Mouse (Mus musculus) embryo, embryonic 10 days (tissue): ENCODE data around the gene Hist1h2ah.
A peak's percentile ranks its signal among the peaks of the same experiment; 100 is the strongest.

Source experiments
- DNase-seq: peaks from one replicate; pipeline ENCODE4 v3.0.0-alpha.2; 2015; ENCODE audit warnings: low spot score

Hist1h2ah gene

DNA sequence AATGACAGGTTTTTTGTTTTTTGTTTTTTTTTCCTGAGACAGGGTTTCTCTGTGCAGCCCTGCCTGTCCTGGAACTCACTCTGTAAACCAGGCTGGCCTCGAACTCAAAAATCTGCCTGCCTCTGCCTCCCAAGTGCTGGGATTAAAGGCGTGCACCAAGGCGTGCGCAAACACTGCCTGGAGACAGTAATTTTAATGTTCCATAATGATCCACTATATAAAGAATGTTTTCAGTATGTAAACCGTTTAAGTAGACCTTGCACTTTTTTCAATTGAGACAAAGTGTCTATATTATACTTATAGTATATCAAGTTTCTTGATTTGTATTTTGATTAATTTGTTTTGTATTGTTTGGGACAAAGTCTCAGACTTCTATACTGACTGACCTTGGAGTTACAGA, 4.0 kb upstream of the Hist1h2ah start:
- DNase-seq = no peak

DNA sequence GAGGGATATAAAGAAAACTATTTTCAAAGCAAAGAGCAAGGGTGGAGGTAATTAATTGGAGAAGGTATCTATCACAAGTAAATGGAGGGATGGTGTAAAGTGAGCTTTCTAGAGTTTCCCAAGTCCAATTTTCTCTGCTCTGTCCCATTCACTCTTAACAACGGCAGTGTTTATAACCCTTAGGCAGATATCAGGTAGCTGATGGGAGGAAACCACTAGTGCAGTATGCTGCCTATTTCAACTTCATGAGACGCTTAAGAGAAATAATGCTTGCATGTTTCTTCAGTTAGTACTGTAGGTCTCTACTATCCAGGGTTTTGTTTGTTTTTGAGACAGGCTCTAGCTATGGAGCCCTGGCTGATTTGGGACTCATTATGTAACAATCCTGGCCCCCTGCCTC, 2.0 kb upstream of the Hist1h2ah start:
- DNase-seq = no peak

DNA sequence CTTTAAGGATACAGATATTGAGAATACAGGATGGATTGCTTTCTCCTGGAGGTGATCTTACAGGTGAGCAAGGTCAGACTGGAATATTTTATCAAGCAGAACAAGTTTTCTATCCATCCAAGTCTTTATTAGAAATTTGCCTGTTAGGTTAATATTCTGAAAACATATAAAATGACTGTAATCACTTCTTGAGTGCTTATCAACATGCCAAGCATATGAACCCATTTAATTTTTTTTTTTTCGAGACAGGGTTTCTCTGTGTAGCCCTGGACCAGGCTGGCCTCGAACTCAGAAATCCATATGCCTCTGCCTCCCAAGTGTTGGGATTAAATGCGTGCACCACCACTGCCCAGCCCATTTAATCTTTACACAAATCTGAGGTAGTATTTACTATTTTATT, 1.6 kb upstream of the Hist1h2ah start:
- DNase-seq = no peak

DNA sequence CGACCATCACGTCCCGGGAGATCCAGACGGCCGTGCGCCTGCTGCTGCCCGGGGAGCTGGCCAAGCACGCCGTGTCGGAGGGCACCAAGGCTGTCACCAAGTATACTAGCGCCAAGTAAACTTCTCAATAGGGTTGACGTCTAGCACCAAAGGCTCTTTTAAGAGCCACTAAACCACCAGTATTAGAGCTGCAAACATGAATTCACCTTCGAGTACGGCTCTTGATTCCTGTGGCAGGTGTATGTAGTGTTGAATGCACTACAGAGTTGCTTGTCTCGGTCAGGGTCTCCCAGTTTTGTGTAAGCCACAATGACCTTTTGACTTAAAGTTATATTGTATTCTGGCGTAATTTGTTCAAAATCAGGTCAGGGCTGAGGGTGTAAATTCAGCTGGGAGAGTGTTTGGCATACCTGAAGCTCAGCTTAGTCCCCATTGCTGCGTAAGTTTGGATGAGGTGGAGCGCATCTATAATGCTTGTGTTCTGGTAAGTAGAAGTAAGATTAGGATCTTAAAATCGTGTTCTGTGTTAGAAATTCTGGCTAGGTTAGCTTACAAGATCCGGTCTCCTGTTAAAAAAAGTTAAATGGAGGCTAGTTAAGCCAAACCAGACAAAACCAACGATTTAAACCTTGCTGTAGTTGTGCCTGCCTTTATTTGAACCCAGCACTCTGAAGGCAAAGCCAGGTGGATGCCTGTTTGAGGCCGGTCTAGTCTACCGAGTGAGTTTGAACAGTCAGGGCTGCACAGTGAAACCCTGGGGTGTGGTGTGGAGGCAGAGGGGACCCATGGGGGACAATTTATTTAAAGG, 985 bp upstream of the Hist1h2ah start:
- peak; percentile 72 for DNase-seq

DNA sequence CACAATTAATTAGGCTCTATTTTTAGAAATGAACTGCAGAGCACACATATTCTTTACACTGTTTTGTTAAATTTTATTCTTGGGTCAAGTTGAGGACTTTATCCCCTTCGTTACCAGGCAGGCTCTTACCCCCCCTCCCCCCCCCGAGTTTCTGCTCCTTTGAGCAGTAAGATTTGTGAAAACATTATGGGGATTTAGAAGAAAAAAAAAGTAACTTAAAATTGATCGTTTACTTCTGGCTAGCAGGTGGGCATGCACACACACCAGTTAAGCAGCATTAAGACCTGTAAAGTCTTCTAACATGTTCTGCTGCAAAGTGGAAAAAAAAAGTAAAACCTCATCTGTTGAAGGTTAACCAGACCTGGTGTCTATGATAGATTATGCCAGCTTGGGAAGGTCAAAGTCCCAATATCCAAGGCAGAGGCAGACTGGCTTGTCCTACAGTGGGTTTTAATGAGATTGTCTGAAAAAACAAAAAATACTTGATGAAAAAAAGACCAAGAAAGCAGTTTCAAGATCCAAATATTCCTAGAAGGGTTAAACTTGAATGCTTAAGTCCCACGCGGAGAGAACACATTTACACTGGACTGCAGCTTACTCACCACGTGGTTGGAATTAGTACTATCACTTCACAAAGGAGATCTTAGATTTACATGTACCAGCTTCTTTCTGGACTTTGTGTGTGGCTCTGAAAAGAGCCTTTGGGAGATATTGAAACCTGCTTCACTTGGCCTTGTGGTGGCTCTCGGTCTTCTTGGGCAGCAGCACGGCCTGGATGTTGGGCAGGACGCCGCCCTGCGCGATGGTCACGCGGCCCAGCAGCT, 713 bp downstream of the Hist1h2ah start:
- peak; percentile 58 for DNase-seq

DNA sequence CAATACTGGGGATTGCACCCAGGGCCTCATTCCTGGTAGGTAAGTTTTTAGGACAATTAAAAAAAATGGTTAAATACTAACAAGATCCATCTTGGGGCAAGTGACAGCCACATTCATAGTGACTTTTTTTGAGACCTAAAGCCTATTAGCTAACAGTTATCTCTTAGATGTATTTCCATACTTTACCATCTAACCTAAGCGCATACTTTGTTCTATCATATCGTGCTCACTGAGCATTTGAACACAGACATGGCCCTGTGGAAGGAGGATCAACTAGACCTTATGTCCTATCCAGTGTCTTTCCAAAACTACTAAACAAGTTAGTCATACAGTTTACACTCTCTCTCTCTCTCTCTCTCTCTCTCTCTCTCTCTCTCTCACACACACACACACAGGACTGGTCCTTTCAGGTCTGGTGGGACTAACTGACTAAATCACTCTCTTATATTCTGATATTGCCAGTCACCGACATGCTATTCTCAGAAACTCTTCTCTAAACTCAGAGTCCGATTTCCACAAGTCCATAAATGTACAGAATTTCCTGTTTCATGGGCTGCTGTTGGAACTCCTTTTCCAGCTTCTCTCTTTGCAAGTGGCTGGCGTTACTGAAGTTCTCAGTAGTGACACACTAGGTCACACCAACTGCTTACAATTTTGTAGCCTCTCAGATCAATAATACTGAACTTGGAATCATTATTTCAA, 1.5 kb downstream of the Hist1h2ah start:
- DNase-seq = peak; percentile 32

DNA sequence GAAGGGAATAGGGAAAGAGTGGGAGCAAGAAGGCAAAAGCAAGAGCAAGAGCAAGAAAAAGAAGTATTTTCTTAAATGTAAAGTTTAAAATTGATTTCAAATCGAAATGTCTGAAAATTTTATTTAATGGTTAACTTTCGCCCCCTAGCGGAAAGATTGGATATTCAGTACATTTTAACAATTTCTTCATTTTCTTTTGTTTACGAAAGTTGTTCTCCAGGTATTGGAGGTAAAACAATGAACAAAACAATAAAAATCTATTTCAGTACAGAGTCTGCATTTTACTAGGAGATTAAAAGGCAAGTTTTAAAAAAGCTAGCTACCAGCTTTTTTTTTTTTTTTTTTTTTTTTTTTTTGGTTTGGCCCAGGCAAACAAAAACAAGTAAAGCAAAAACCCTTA, 4.9 kb downstream of the Hist1h2ah start:
- DNase-seq = peak; percentile 59

DNA sequence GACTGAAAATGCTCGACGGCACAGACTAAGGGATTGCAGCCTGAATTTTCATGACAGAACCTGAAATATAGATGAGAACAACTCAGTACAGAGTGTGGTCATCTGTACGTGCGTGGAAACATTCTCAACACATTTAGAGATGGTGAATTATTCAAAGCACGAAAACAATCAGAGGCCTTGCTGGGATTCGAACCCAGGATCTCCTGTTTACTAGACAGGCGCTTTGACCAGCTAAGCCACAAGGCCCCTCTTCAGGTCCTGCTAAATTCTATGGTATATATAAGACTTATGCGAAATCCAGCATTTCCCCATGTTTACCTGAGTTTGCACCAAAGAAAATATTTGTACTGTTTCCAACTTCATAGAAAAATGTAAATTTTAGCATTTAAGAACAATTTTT, 5.4 kb downstream of the Hist1h2ah start:
- peak; percentile 60 for DNase-seq

DNA sequence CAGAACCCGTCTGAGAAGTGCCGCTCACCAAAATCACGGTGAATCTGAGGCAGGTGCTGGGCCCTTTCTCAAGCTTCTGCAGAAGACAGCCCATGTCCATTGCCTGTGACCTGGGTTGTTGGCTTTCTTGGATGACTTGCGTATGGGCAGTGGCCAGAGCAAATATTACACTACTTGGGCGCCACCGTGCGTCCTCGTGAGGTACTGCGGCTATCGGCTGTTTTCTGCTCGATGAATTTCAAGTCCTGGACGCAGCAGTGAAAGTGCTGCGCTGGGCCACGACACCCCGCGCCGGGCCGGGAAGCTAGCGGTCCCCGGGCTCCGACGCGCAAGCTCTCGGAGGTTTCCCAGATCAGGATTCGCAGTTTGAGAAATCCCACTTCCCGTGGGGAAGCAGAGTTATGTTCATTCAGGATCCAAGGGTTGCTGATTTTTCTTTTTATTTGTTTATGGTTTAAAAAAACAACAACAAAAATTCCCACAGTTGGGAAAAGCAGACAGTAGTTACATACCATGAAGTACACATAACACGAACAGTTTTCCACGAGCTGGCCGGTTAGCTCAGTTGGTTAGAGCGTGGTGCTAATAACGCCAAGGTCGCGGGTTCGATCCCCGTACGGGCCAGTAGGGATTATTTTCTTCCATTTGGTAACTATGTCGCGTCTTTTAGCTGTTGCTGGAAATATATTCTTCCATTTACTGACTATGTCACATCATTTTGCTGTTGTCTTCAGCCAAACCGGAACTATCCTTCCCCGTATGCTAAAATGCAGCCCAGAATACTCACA, 6.5 kb downstream of the Hist1h2ah start:
- peak; percentile 97 for DNase-seq

DNA sequence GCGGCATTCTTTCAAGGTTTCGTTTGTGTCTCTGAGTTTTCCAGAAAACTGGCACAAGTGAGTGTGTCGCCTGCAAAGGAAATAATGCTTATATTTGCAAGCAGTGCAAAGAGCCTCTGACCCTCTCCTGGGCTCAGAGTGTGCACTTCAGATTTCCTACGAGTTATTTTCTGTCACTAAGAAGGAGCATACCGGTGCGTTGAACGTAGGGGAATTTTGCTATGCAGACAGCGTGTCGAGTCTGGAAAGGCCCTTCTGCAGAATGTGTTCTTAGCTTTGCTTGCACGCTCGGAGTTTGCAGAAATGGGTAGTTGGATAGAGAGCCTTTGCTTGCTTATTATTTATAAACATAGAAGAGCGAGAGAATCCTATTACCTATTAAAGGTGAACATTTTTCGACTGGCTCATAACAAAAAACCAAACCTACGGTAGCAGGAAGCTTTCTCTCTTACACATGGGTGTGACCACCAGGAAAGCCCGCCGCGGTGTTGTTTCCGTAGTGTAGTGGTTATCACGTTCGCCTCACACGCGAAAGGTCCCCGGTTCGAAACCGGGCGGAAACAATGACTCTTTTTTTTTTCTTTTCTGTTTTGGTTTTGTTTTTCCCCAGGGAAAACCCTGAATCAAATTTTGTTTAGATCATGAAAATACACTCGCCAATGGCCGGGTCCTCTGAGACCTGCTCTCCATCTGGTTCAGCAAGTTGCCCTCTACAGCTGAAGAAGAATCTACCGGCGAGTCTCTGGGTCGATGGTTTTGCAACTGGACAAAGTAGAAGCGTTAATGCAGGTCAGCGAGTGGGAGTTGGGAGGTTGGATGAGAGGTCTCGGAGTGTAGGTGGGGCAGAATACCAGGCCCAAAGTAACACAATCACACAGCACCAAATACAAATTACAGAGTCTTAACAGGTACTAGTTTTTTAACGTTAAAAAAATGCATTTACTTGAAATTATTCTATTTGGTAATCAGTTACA, 9.0 kb downstream of the Hist1h2ah start:
- peak; percentile 91 for DNase-seq

DNA sequence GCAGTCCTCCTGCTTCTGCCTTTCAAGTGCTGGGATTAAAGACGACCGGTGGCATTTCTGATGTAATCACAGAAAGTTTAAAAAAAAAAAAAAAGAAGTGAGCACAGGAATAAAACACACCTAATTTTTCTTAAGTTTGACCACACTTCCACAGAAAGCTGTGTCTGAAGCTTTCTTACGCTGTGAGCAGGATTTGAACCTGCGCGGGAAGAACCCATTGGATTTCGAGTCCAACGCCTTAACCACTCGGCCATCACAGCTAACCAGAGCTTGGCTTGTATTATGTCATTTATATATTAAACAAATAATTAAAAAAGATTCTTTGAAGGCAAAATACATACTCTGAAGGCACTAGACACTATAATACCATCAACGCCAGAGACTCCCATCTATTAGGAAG, 13.1 kb downstream of the Hist1h2ah start:
- DNase-seq = peak; percentile 88

DNA sequence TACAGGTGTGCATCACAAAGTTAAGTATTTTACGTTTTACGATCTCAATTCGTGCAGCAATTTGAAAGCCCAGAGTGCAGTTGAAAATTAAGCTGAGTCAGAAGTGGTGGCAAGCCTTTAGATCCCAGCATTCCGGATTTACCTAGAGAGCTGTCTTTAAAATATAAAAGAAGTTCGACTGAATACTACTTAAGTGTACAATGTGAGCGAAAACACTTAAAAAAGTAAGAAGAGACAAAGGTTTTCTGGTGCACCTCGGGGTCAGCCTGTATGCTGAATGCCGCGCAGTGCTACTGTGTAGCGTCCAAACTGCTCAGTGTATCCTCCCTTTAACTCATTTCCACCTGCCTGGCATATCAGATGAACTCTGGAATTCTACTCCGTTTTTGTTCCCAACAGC, 13.8 kb downstream of the Hist1h2ah start:
- DNase-seq = peak; percentile 54

DNA sequence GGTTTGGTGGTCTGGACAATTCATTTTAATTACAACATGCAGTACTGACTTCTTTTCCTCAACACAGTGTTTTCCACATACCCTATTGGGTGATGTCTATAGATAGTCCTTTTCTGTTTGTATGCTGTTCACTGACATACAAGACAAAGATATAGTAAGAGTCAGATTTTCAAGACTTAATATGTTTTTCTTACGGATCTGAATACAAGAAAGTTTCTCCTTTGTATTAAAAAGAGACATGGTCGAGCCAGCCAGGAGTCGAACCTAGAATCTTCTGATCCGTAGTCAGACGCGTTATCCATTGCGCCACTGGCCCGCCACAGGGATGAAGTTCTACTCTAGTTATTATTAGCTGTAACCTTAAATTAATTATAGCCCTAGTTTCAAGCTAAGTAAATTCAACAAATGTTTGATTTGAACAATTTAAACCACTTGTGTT, 14.4 kb downstream of the Hist1h2ah start:
- DNase-seq = peak; percentile 78

DNA sequence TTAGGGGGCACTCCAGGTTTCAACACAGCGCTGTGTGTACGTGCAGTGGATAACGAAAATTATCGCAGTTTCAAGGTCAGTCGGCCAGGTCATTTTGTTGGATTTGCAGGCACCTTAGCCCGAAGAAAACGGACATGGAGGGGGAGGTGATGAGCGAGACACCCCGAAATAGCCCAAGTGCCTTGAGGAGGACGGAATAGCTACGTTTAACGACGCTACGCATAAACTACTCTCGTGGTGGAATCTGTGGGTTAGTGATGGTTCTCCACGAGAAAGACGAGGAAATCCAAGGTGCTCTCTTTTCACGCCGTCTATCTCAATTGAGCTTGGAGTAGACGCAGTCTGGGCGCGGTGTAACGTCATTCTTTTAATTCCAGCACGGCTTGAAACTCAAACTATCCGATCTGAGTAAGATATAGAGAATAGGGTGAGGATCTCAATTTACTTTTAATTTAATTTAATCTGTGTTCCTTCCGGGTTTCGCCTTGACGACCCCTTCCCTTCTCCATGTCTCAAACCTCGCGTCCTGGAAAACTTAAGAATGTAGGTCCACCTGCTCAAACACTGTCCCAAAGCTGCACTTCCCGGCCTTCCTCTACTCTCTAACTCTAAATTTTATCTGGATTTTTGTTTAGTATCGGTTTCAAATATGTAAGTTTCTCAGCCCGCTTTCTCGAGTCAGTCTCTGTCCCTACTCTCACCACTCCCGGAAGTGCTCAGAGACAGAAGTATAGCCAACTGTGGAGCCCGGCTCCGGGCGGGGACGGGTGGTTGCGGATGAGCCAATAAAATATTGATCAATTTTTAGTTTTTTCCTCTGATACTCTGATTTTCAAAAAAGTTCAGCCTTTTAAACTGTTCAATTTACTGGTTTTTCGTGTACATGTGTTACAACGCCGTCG, 15.2 kb downstream of the Hist1h2ah start:
- DNase-seq = peak; percentile 36

DNA sequence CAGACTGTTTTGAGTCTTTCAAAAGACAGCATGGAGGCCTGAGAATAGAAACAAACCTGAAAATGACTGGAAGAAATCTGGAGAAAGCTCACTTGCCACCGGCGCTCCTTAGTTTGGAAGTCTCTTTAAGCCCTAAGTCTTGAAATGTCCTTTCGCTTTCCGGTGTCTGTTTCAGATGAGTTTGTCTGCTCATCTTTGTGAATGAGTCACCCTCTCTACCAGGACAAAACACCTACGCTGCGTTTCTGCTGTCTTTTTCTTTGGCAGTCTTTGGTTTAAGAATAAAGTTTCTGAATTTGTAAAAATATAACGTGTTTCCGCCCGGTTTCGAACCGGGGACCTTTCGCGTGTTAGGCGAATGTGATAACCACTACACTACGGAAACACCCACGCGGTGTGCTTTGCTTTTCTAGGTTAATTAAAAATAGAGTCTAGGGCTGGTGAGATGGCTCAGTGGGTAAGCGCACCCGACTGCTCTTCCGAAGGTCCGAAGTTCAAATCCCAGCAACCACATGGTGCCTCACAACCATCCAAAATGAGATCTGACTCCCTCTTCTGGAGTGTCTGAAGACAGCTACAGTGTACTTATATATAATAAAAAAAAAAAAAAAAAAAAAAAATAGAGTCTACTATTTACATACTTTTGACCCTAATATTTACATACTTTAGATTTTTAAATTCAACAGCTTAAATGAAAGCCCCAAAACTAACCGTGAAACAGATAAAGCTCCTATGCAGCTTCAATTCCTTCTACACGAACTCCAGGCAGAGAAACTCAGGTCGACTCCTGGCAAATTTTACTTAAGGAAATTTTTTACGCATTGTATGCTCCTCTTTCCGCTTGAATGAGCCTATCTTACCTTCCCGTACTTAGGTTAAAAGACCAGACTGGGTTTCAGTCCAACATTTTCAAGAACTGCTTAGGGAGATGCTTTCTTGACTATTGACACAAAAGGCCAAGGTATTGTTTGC, 19.6 kb downstream of the Hist1h2ah start:
- peak; percentile 79 for DNase-seq

DNA sequence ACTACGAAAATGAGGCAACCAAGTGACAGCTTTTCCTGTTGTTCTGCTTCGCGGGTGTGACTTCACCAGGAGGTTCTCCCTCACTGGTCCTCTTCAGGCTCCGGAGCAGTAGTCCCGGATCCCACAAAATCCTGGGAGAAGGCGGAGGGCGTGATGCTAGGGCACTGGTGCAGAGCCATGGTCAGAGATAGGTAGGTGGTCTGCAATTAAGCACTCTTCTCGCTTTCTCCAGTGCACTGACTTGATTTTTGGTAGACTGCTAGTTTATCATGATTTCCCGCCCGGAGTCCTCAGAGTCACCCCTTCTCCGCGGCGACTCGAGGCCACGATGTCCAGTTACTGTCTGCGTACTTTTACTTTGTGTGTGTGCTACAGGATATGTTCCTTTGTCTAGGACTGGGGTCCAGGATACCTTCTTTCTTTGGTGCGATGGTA, 20.9 kb downstream of the Hist1h2ah start:
- DNase-seq = peak; percentile 27

DNA sequence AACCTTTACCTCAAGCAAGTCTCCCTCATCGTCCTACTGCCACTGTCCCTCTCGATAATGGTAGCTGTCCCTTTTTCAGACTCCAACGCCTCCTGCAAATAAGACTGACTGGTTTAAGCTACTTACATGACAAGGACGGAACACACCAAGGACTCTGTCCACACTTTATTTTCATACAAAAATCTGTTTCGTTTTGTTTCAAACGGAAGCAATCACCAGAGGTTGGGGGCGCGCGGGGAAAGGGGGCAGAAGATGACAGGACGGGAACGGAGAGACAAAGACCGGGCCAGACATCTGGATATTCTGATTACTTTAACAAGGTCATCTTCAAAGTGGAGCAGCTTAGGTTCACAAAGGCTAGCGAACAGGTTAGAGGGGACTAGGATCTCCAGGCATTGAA, 21.7 kb downstream of the Hist1h2ah start:
- no peak for DNase-seq

DNA sequence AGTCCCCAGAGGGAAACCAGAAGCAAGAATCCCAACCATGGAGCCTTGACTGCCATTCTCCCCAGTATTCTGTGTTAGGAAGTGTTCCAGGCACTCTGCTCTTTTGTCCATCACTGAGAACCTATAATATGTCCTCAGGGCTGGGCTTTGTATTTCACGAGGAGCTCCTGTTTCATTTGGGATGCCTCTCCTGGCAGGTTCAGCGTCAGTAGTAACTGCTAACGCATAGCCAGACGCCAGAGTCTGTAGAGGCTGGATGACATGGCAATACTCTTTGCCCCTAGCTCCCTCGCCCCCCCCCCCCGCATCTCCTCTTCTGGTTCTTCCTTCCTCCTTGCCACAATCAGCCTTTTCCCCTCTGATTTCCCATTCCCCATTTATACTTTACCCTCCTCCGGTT, 25.7 kb downstream of the Hist1h2ah start, which contains the start of gene Prss16:
TSS of gene Prss16 (minus strand) at position 101 of the 400 bp plus-strand sequence.
- DNase-seq = no peak
